Mouse (Mus musculus) embryonic facial prominence, embryonic 15.5 days (tissue): ENCODE measurements around the gene Coq8b. TPM values are rescaled to one million over a fixed set of nuclear protein-coding genes. Genes with fewer than 3 reads are reported as not detected.

ENCODE experiments used
- ATAC-seq: fragments of 200-750 bp; cut with Nextera tagmentation; 2 replicates; pipeline ENCODE4 v1.8.0; 2017; ENCODE audit warnings: low read depth, moderate TSS enrichment; ENCODE audit not compliant: insufficient number of reproducible peaks, low FRiP score, low TSS enrichment
- H3K27ac ChIP-seq: fragments of 300-500 bp; sonication (generic); replicated peaks from 2 replicates; pipeline ENCODE4 v1.5.1; 2015; ENCODE audit warnings: mild to moderate bottlenecking, inconsistent platforms
- H3K27me3 ChIP-seq: fragments of 300-500 bp; sonication (generic); 2 replicates; pipeline ENCODE4 v1.6.1; 2015; ENCODE audit warnings: inconsistent platforms
- H3K36me3 ChIP-seq: fragments of 300-500 bp; sonication (generic); 2 replicates; pipeline ENCODE4 v1.6.1; 2015; ENCODE audit warnings: mild to moderate bottlenecking, inconsistent platforms
- H3K4me1 ChIP-seq: fragments of 300-500 bp; sonication (generic); 2 replicates; pipeline ENCODE4 v1.6.1; 2015; ENCODE audit warnings: inconsistent platforms
- H3K4me2 ChIP-seq: fragments of 300-500 bp; sonication (generic); replicated peaks from 2 replicates; pipeline ENCODE4 v1.6.1; 2015; ENCODE audit warnings: mild to moderate bottlenecking, inconsistent platforms
- H3K4me3 ChIP-seq: fragments of 300-500 bp; sonication (generic); replicated peaks from 2 replicates; pipeline ENCODE4 v1.5.1; 2015; ENCODE audit warnings: mild to moderate bottlenecking, inconsistent platforms
- H3K9ac ChIP-seq: fragments of 300-500 bp; sonication (generic); 2 replicates; pipeline ENCODE4 v1.6.1; 2015; ENCODE audit warnings: inconsistent platforms
- H3K9me3 ChIP-seq: fragments of 300-500 bp; sonication (generic); replicated peaks from 2 replicates; pipeline ENCODE4 v1.6.1; 2016; ENCODE audit warnings: inconsistent platforms
- WGBS: fragments of 180-500 bp; shearing (Covaris S2); methylation state at CpG from one replicate; pipeline ENCODE4 v1.1.7; 2015; 5-methylcytosine and 5-hydroxymethylcytosine counted together
- polyA plus RNA-seq: library from polyadenylated mRNA; unstranded; fragments of >200 nt; fragmentation: Nextera tagmentation; extraction: Ambion mirVana; gene quantifications from 2 replicates; pipeline ENCODE4 v1.2.1, GENCODE M21; 2015

The Coq8b gene
- polyA plus RNA-seq, 1 experiment from 2014 or later: 27.1 TPM

DNA sequence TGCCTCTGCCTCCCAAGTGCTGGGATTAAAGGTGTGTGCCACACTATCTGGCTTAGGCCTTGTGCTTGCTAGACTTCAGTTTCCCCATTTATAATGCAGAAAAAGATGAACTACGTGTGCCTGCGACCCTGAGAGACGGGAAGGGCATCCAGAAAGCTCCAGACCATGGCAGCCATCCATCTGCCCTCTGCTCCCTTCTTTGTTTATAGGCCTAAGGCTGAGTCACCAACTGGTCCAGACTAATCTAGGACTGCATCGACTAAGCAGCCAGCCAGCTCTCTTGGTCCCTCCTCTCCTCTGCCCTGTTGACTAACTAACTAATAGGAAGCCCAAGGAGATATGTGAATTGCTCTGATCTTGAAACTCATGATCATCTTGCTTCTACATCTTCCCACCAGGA, 63.1 kb downstream of the Coq8b start:
- H3K4me2 ChIP-seq: no peak overlapping the region
- H3K4me1 ChIP-seq: peaks cover 14% of the 10 kb centered on the region
- 72% methylated on average over 4 of the region's 4 CpGs for WGBS
- no peak overlapping the region for H3K9ac ChIP-seq
- H3K9me3 ChIP-seq: no peaks in the 10 kb centered on the region
- no peak for ATAC-seq
- no peak overlapping the region for H3K4me3 ChIP-seq
- no peak overlapping the region for H3K27ac ChIP-seq
- no peaks in the 10 kb centered on the region for H3K27me3 ChIP-seq
- no peaks in the 10 kb centered on the region for H3K36me3 ChIP-seq

- no peak overlapping the region for H3K4me3 ChIP-seq
- no peak overlapping the region for H3K9ac ChIP-seq
- no peak overlapping the region for H3K27ac ChIP-seq
- H3K27me3 ChIP-seq: no peaks in the 10 kb centered on the region
- no peak overlapping the region for H3K4me2 ChIP-seq
- H3K36me3 ChIP-seq: no peaks in the 10 kb centered on the region
- no peaks in the 10 kb centered on the region for H3K9me3 ChIP-seq
- whole genome bisulfite sequencing: 90% methylated on average over 4 of the region's 4 CpGs
- H3K4me1 ChIP-seq: peaks cover 12% of the 10 kb centered on the region
- no peak for ATAC-seq
These were observed 63.7 kb downstream of the Coq8b start for GRCm38 (mm10) chr7:27296518-27296917.

GRCm38 (mm10) chr7:27298033-27298610, 65.3 kb downstream of the Coq8b start:
- no peak for ATAC-seq

DNA sequence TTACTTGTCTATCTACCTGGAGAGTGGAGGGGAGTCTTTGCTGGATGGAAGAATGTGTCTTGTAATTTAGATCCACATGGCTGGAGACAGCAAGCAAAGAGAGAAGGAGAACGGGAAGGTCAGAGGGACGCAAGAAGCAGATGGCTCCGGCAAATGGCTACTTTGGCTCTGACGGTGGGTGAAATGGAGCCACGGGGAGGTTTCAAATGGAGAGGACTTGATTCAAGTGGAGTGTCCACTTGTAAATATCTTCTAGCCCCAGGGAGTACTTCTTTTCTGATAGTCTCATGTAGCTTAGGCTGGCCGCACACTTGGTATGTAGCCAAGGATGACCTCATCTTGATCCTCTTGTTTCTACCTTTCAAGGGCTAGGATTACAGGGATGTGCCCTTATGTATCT, 66.0 kb downstream of the Coq8b start:
- Histone ChIP-seq H3K36me3 (no peaks in the 10 kb centered on the region), H3K4me2 (no peak overlapping the region), H3K4me3 (no peak overlapping the region), H3K27me3 (0 out of 2 replicates have a peak, but pooled peaks cover 2% of the 10 kb centered on the region), H3K4me1 (peaks cover 6% of the 10 kb centered on the region; the same call in 1 of the 2 replicates), H3K27ac (no peak overlapping the region), H3K9me3 (no peaks in the 10 kb centered on the region), H3K9ac (no peak overlapping the region)
- 77% methylated on average over 6 of the region's 6 CpGs for WGBS
- no peak for ATAC-seq

More at GRCm38 (mm10) chr7:27298033-27298610, 65.3 kb downstream of the Coq8b start:
- Histone ChIP-seq H3K9me3 (no peaks in the 10 kb centered on the region), H3K4me3 (no peak overlapping the region), H3K27me3 (0 out of 2 replicates have a peak, but pooled peaks cover 2% of the 10 kb centered on the region), H3K4me2 (no peak overlapping the region), H3K27ac (no peak overlapping the region), H3K4me1 (peaks cover 6% of the 10 kb centered on the region; the same call in 1 of the 2 replicates), H3K36me3 (no peaks in the 10 kb centered on the region), H3K9ac (no peak overlapping the region)
- 68% methylated on average over 16 of the region's 16 CpGs for WGBS

DNA sequence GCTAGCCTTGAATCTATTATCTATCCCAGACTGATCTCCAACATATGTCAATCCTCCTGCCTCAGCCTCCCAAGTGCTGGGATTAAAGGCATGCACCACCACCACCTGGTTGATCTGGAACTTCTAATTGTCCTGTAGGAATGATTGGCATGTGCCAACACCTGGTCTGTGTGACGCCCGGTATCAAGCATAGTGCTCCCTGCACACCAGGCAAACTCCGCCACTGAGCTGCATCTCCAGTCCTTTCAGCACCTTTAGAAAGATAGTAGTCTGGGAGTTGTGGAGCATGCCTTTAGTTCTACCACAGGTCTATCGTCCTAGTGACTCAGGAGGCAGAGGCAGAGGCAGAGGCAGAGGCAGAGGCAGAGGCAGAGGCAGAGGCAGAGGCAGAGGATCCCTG, 67.5 kb downstream of the Coq8b start:
- Histone ChIP-seq H3K9me3 (no peaks in the 10 kb centered on the region), H3K9ac (no peak overlapping the region), H3K27me3 (0 out of 2 replicates have a peak, but pooled peaks cover 2% of the 10 kb centered on the region), H3K4me2 (no peak overlapping the region), H3K4me1 (peaks cover 6% of the 10 kb centered on the region; the same call in 1 of the 2 replicates), H3K27ac (no peak overlapping the region), H3K36me3 (no peaks in the 10 kb centered on the region), H3K4me3 (no peak overlapping the region)
- ATAC-seq: no peak
- 86% methylated on average over 4 of the region's 4 CpGs for WGBS

- Histone ChIP-seq H3K36me3 (no peaks in the 10 kb centered on the region), H3K27ac (no peak overlapping the region), H3K27me3 (0 out of 2 replicates have a peak, but pooled peaks cover 2% of the 10 kb centered on the region), H3K4me3 (no peak overlapping the region), H3K4me2 (no peak overlapping the region), H3K9me3 (no peaks in the 10 kb centered on the region), H3K4me1 (peaks cover 6% of the 10 kb centered on the region; the same call in 1 of the 2 replicates), H3K9ac (no peak overlapping the region)
- ATAC-seq: no peak
- WGBS: 77% methylated on average over 5 of the region's 5 CpGs
These were observed 68.0 kb downstream of the Coq8b start for GRCm38 (mm10) chr7:27300801-27301200.

DNA sequence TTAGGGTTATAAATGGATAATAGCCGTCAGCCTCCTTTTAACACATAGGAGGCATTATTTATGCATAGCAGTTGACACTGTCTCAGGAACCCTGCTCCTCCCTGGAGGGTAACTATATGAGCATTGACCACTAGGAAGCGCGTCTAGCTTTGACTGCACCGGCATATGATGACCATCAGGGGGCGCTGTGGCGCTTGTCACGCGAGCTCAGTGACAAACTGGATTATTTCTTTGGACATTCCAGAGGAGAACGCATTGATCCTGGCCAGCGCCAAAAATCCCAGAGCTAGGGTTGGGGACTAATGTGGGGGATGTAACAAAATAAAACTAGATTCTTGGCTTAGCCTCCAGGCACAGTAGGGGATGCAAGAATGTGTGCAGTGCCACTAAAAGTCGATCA, 69.3 kb downstream of the Coq8b start:
- Histone ChIP-seq H3K27ac (no peak overlapping the region), H3K9me3 (no peaks in the 10 kb centered on the region), H3K4me2 (no peak overlapping the region), H3K36me3 (0 out of 2 replicates have a peak, but pooled peaks cover 4% of the 10 kb centered on the region), H3K4me3 (no peak overlapping the region), H3K27me3 (0 out of 2 replicates have a peak, but pooled peaks cover 2% of the 10 kb centered on the region), H3K4me1 (peaks cover 6% of the 10 kb centered on the region; the same call in 1 of the 2 replicates), H3K9ac (no peak overlapping the region)
- WGBS: 5% methylated on average over 11 of the region's 11 CpGs
- no peak for ATAC-seq

- ATAC-seq: no peak
- Histone ChIP-seq H3K27me3 (0 out of 2 replicates have a peak, but pooled peaks cover 2% of the 10 kb centered on the region), H3K9ac (no peak overlapping the region), H3K4me1 (peaks cover 13% of the 10 kb centered on the region), H3K4me2 (no peak overlapping the region), H3K9me3 (no peaks in the 10 kb centered on the region), H3K27ac (no peak overlapping the region), H3K36me3 (0 out of 2 replicates have a peak, but pooled peaks cover 8% of the 10 kb centered on the region), H3K4me3 (no peak overlapping the region)
- 83% methylated on average over 17 of the region's 17 CpGs for WGBS
These were observed 72.4 kb downstream of the Coq8b start for GRCm38 (mm10) chr7:27305091-27305730.

DNA sequence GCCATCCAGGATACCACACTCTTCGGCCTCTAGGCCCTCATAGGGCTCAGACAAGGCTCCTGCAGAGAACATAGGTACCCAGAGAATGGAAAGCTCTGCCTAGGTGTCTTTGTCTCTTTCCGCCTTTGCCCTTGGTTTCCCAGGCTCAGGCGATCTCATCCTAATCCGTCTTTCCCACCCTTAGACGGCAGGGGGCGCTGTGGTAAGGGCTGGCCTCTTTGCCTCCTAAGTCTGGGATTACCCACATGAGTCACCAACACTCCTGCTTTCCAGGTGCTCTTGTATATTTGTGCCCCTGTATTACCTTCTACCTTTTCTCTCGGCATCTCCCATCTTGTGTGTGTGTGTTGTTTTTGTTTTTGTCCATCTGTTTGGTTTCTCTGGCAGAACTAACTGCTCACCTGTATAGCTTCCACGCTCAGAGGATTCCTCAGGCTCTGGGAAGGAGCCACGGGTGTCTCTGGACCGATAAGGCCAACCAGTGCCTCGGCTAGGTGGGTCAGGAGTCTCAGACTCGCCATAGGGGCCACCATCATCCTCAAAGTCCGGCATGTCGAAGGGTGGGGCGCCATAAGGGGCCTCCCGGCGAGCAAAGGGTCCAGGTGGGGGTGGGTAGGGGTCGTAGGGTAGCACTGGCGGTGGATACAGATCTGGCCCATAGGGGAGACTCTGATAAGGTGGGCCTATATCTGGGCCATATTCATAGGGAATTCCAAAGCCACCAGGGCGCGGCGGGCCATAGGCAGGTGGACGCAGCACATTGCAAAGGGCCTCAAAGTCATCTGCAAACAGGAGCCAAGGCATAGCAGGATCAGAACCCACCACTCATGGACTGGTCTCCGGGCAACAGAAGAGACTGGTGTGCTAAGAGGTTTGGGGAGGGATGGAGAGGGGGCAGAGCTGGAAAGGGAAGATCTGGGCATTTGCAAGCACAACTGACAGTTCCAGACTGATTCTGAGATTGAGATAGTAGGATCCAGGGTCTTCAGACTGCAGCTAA, 73.6 kb downstream of the Coq8b start:
- 74% methylated on average over 24 of the region's 24 CpGs for WGBS
- no peak for ATAC-seq
- 0 out of 2 replicates have a peak, but pooled peaks cover 8% of the 10 kb centered on the region for H3K36me3 ChIP-seq
- no peak overlapping the region for H3K4me2 ChIP-seq
- H3K4me3 ChIP-seq: no peak overlapping the region
- peaks cover 17% of the 10 kb centered on the region for H3K4me1 ChIP-seq
- no peak overlapping the region for H3K27ac ChIP-seq
- H3K9ac ChIP-seq: no peak overlapping the region
- peaks cover 7% of the 10 kb centered on the region; the same call in 1 of the 2 replicates for H3K27me3 ChIP-seq
- no peaks in the 10 kb centered on the region for H3K9me3 ChIP-seq

DNA sequence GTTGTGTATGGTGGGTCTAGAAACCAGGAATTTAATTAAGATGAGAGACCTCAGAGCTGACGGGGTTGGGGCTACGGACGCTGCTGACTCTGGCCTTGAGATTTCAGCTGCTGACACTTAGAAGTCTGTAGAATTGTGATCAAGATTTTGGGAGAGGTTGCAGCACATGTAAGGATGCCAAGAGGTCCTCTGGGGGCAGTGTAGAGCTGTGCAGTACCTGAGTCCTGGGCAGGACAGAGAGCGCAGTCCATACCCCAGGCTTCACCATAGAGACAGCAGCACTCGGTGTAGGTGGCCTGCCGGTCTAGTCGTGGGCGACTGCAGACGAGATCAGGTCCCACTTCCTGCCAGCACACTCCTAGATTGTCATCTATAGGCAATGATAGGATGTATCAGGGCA, 74.7 kb downstream of the Coq8b start:
- no peak overlapping the region for H3K4me2 ChIP-seq
- peaks cover 5% of the 10 kb centered on the region; the same call in 1 of the 2 replicates for H3K27me3 ChIP-seq
- H3K9ac ChIP-seq: no peak overlapping the region
- 61% methylated on average over 9 of the region's 9 CpGs for WGBS
- peaks cover 14% of the 10 kb centered on the region for H3K4me1 ChIP-seq
- H3K9me3 ChIP-seq: no peaks in the 10 kb centered on the region
- no peak overlapping the region for H3K27ac ChIP-seq
- no peak for ATAC-seq
- H3K4me3 ChIP-seq: no peak overlapping the region
- H3K36me3 ChIP-seq: 0 out of 2 replicates have a peak, but pooled peaks cover 8% of the 10 kb centered on the region
